Mouse (Mus musculus): Measurements from ENCODE around the gene Polr2c.
"Not testable (repeated sequence)": the region's sequence is repeated elsewhere in the genome, so short reads cannot be mapped to it uniquely, and the experiment has no call there.

Gene Polr2c

GRCm38 (mm10) chr8:94838600-94838999, 18.6 kb upstream of the Polr2c start:
- DNase-seq (ENCODE audit: extremely low read depth, low read depth), result peak; percentile 56

GRCm38 (mm10) chr8:94841183-94841582, 16.1 kb upstream of the Polr2c start:
- DNase-seq (ENCODE audit: extremely low read depth, low read depth), result no peak

GRCm38 (mm10) chr8:94850049-94850448, 7.2 kb upstream of the Polr2c start:
- no peak for DNase-seq (ENCODE audit: extremely low read depth, low read depth)

GRCm38 (mm10) chr8:94854761-94855160, 2.5 kb upstream of the Polr2c start:
- not testable (repeated sequence) for DNase-seq (ENCODE audit: extremely low read depth, low read depth)

GRCm38 (mm10) chr8:94857011-94857345, 272 bp upstream of the Polr2c start:
- no peak for DNase-seq (ENCODE audit: extremely low read depth, low read depth)

GRCm38 (mm10) chr8:94861352-94861910, 4.2 kb downstream of the Polr2c start:
- no peak for DNase-seq (ENCODE audit: extremely low read depth, low read depth)

- DNase-seq (ENCODE audit: extremely low read depth, low read depth), result no peak
These were observed 5.4 kb downstream of the Polr2c start for GRCm38 (mm10) chr8:94862487-94863220.

GRCm38 (mm10) chr8:94863897-94864673, 6.8 kb downstream of the Polr2c start:
- DNase-seq (ENCODE audit: extremely low read depth, low read depth), result no peak

GRCm38 (mm10) chr8:94865292-94865691, 8.0 kb downstream of the Polr2c start:
- DNase-seq (ENCODE audit: extremely low read depth, low read depth), result no peak

GRCm38 (mm10) chr8:94866921-94867320, 9.7 kb downstream of the Polr2c start:
- DNase-seq (ENCODE audit: extremely low read depth, low read depth), result no peak

- no peak for DNase-seq (ENCODE audit: extremely low read depth, low read depth)
These were observed 11.9 kb downstream of the Polr2c start for GRCm38 (mm10) chr8:94869146-94869545.

GRCm38 (mm10) chr8:94870003-94870402, 12.8 kb downstream of the Polr2c start:
- no peak for DNase-seq (ENCODE audit: extremely low read depth, low read depth)

- DNase-seq (ENCODE audit: extremely low read depth, low read depth), result no peak
These were observed 13.3 kb downstream of the Polr2c start for GRCm38 (mm10) chr8:94870474-94871107.

GRCm38 (mm10) chr8:94871108-94871894, 14.1 kb downstream of the Polr2c start:
- peak; percentile 48 for DNase-seq (ENCODE audit: extremely low read depth, low read depth)

- no peak for DNase-seq (ENCODE audit: extremely low read depth, low read depth)
These were observed 14.9 kb downstream of the Polr2c start for GRCm38 (mm10) chr8:94872156-94872555.

GRCm38 (mm10) chr8:94872576-94872975, 15.3 kb downstream of the Polr2c start:
- no peak for DNase-seq (ENCODE audit: extremely low read depth, low read depth)

GRCm38 (mm10) chr8:94874358-94874757, 17.1 kb downstream of the Polr2c start:
- peak; percentile 50 for DNase-seq (ENCODE audit: extremely low read depth, low read depth)

GRCm38 (mm10) chr8:94875096-94875870, 18.0 kb downstream of the Polr2c start:
- no peak for DNase-seq (ENCODE audit: extremely low read depth, low read depth)

GRCm38 (mm10) chr8:94875871-94876150, 18.6 kb downstream of the Polr2c start:
- DNase-seq (ENCODE audit: extremely low read depth, low read depth), result no peak

- DNase-seq (ENCODE audit: extremely low read depth, low read depth), result peak; percentile 71
These were observed 19.0 kb downstream of the Polr2c start, which contains the start of gene Dok4 for GRCm38 (mm10) chr8:94876197-94876730. TSS of gene Dok4 (minus strand) at chr8:94876330.

Measured in MEL-GATA-1-ER (cell line).